In genomic region chr14:50895985-50896746, GRCm38 (mm10) we compare ENCODE assay signal across 8 mouse cellular contexts. TPM values are rescaled to one million over a fixed set of nuclear protein-coding genes. Genes with fewer than 3 reads are reported as not detected.
DNase-seq lines count a peak whose midpoint lies in the region; ATAC-seq lines count a peak whose summit lies in the region.

No protein-coding gene starts in this region.

- peaks cover 9% of the 10 kb centered on the region for H3K4me1 ChIP-seq in embryonic facial prominence, embryonic 12.5 days
- H3K4me1 ChIP-seq in heart, embryonic 10.5 days = peaks cover 14% of the 10 kb centered on the region
- no peaks in the 10 kb centered on the region for H3K4me1 ChIP-seq in kidney, embryonic 14.5 days (ENCODE audit: control insufficient read depth, insufficient read depth, low read length)
- peaks cover 16% of the 10 kb centered on the region for H3K4me1 ChIP-seq in midbrain, embryonic 15.5 days

- no peak overlapping the region for H3K27ac ChIP-seq in embryonic facial prominence, embryonic 12.5 days
- H3K27ac ChIP-seq in heart, embryonic 10.5 days = 0 out of 2 replicates have a peak overlapping the region, but pooled peaks have one; percentile 36
- H3K27ac ChIP-seq in kidney, embryonic 14.5 days (ENCODE audit: low read depth, low read length) = no peak overlapping the region
- peak overlapping the region; percentile 32; the same call in 1 of the 2 replicates for H3K27ac ChIP-seq in midbrain, embryonic 15.5 days

- no peaks in the 10 kb centered on the region for H3K9me3 ChIP-seq in embryonic facial prominence, embryonic 12.5 days
- H3K9me3 ChIP-seq in heart, embryonic 10.5 days = no peaks in the 10 kb centered on the region
- no peaks in the 10 kb centered on the region for H3K9me3 ChIP-seq in kidney, embryonic 14.5 days (ENCODE audit: control insufficient read depth, low read length)
- no peaks in the 10 kb centered on the region for H3K9me3 ChIP-seq in midbrain, embryonic 15.5 days

- DNase-seq in frontal cortex, postnatal 25 days (ENCODE audit: low spot score in 2 of 2) = peak; percentile 14 to 18
- DNase-seq in frontal cortex, postnatal 14 days (ENCODE audit: low spot score in 2 of 2) = no peak
- no peak for DNase-seq in heart, embryonic 10.5 days (ENCODE audit: low spot score)
- DNase-seq in liver = peak; percentile 15
- DNase-seq in urinary bladder, adult 2 months (ENCODE audit: low spot score) = peak; percentile 35

- peaks cover 14% of the 10 kb centered on the region for H3K27me3 ChIP-seq in embryonic facial prominence, embryonic 12.5 days
- peaks cover 39% of the 10 kb centered on the region for H3K27me3 ChIP-seq in heart, embryonic 10.5 days (ENCODE audit: insufficient read depth, poor library complexity, severe bottlenecking)
- H3K27me3 ChIP-seq in kidney, embryonic 14.5 days (ENCODE audit: control insufficient read depth, insufficient read depth, low read length) = peaks cover 8% of the 10 kb centered on the region
- H3K27me3 ChIP-seq in midbrain, embryonic 15.5 days (replicated peaks) = 0 out of 2 replicates have a peak, but pooled peaks cover 2% of the 10 kb centered on the region

- 16% methylated on average over 19 of the region's 19 CpGs for WGBS in embryonic facial prominence, embryonic 12.5 days
- WGBS in heart, embryonic 10.5 days = 17% methylated on average over 19 of the region's 19 CpGs
- WGBS in kidney, embryonic 14.5 days = 9% methylated on average over 19 of the region's 19 CpGs
- 16% methylated on average over 19 of the region's 19 CpGs for WGBS in midbrain, embryonic 15.5 days

- peak overlapping the region; percentile 84 for H3K4me2 ChIP-seq in embryonic facial prominence, embryonic 12.5 days (replicated peaks)
- H3K4me2 ChIP-seq in kidney, embryonic 14.5 days (replicated peaks; ENCODE audit: low read depth, low read length) = peak overlapping the region; percentile 90
- H3K4me2 ChIP-seq in midbrain, embryonic 15.5 days = peak overlapping the region; percentile 92

- peak overlapping the region; percentile 43 for H3K4me3 ChIP-seq in embryonic facial prominence, embryonic 12.5 days
- peak overlapping the region; percentile 62 for H3K4me3 ChIP-seq in heart, embryonic 10.5 days
- peak overlapping the region; percentile 42 for H3K4me3 ChIP-seq in kidney, embryonic 14.5 days (ENCODE audit: low read length)
- peak overlapping the region; percentile 58 for H3K4me3 ChIP-seq in midbrain, embryonic 15.5 days

- no peaks in the 10 kb centered on the region for H3K36me3 ChIP-seq in embryonic facial prominence, embryonic 12.5 days
- H3K36me3 ChIP-seq in heart, embryonic 10.5 days = no peaks in the 10 kb centered on the region
- no peaks in the 10 kb centered on the region for H3K36me3 ChIP-seq in kidney, embryonic 14.5 days (ENCODE audit: control insufficient read depth, insufficient read depth, low read length)
- no peaks in the 10 kb centered on the region for H3K36me3 ChIP-seq in midbrain, embryonic 15.5 days (replicated peaks)

- peak overlapping the region; percentile 59 for H3K9ac ChIP-seq in embryonic facial prominence, embryonic 12.5 days
- H3K9ac ChIP-seq in kidney, embryonic 14.5 days (ENCODE audit: low read depth, low read length) = peak overlapping the region; percentile 42
- H3K9ac ChIP-seq in midbrain, embryonic 15.5 days = peak overlapping the region; percentile 69

- ATAC-seq in embryonic facial prominence, embryonic 12.5 days (ENCODE audit: insufficient number of reproducible peaks, insufficient read depth, low FRiP score, low TSS enrichment) = no peak; the same call in 1 of the 2 replicates
- peak; percentile 53; the same call in 1 of the 2 replicates for ATAC-seq in kidney, embryonic 14.5 days (ENCODE audit: low FRiP score, low TSS enrichment)
- peak; percentile 64 for ATAC-seq in midbrain, embryonic 15.5 days (replicated peaks)

RNA-seq across cellular contexts. Expression of gene Klhl33, which starts 1.1 kb away (rescaled TPM):
- 0.22 and 0.46 TPM in 2 replicates for polyA plus RNA-seq in embryonic facial prominence, embryonic 12.5 days (2016; fragmentation: Nextera tagmentation; extraction: Ambion mirVana)
- 0.19 TPM in 1 of 2 replicates, not detected in the other for polyA plus RNA-seq in heart, embryonic 10.5 days (2016; fragmentation: Nextera tagmentation; extraction: Ambion mirVana)
- polyA plus RNA-seq in kidney, embryonic 14.5 days (2014; fragmentation: Nextera tagmentation; extraction: Ambion mirVana) = 0.11 and 0.20 TPM in 2 replicates
- polyA plus RNA-seq in midbrain, embryonic 15.5 days (2015; fragmentation: Nextera tagmentation; extraction: Ambion mirVana) = 1.8 and 2.1 TPM in 2 replicates
- 1.7 and 2.5 TPM in 2 replicates for polyA plus RNA-seq in urinary bladder, adult 2 months (2012; rRNA removed)

RNA-seq across cellular contexts. Expression of gene Tep1, which starts 25.8 kb away (rescaled TPM):
- polyA plus RNA-seq in embryonic facial prominence, embryonic 12.5 days (2016; fragmentation: Nextera tagmentation; extraction: Ambion mirVana) = 3.5 and 5.7 TPM in 2 replicates
- 4.6 and 6.2 TPM in 2 replicates for polyA plus RNA-seq in heart, embryonic 10.5 days (2016; fragmentation: Nextera tagmentation; extraction: Ambion mirVana)
- polyA plus RNA-seq in kidney, embryonic 14.5 days (2014; fragmentation: Nextera tagmentation; extraction: Ambion mirVana) = 10.3 and 10.6 TPM in 2 replicates
- polyA plus RNA-seq in midbrain, embryonic 15.5 days (2015; fragmentation: Nextera tagmentation; extraction: Ambion mirVana) = 2.0 and 2.6 TPM in 2 replicates
- 25.3 and 29.5 TPM in 2 replicates for polyA plus RNA-seq in urinary bladder, adult 2 months (2012; rRNA removed)

RNA-seq across cellular contexts. Expression of gene Osgep, which starts 28.5 kb away (rescaled TPM):
- polyA plus RNA-seq in embryonic facial prominence, embryonic 12.5 days (2016; fragmentation: Nextera tagmentation; extraction: Ambion mirVana) = 162 and 166 TPM in 2 replicates
- polyA plus RNA-seq in heart, embryonic 10.5 days (2016; fragmentation: Nextera tagmentation; extraction: Ambion mirVana) = 132 and 145 TPM in 2 replicates
- polyA plus RNA-seq in kidney, embryonic 14.5 days (2014; fragmentation: Nextera tagmentation; extraction: Ambion mirVana) = 168 and 198 TPM in 2 replicates
- polyA plus RNA-seq in midbrain, embryonic 15.5 days (2015; fragmentation: Nextera tagmentation; extraction: Ambion mirVana) = 104 and 116 TPM in 2 replicates
- 75.6 and 84.0 TPM in 2 replicates for polyA plus RNA-seq in urinary bladder, adult 2 months (2012; rRNA removed)

RNA-seq across cellular contexts. Expression of gene Apex1, which starts 28.6 kb away (rescaled TPM):
- polyA plus RNA-seq in embryonic facial prominence, embryonic 12.5 days (2016; fragmentation: Nextera tagmentation; extraction: Ambion mirVana) = 320 and 335 TPM in 2 replicates
- polyA plus RNA-seq in heart, embryonic 10.5 days (2016; fragmentation: Nextera tagmentation; extraction: Ambion mirVana) = 220 and 306 TPM in 2 replicates
- polyA plus RNA-seq in kidney, embryonic 14.5 days (2014; fragmentation: Nextera tagmentation; extraction: Ambion mirVana) = 354 and 419 TPM in 2 replicates
- 190 and 191 TPM in 2 replicates for polyA plus RNA-seq in midbrain, embryonic 15.5 days (2015; fragmentation: Nextera tagmentation; extraction: Ambion mirVana)
- 56.6 and 59.1 TPM in 2 replicates for polyA plus RNA-seq in urinary bladder, adult 2 months (2012; rRNA removed)

RNA-seq across cellular contexts. Expression of gene Pip4p1, which starts 34.5 kb away (rescaled TPM):
- polyA plus RNA-seq in embryonic facial prominence, embryonic 12.5 days (2016; fragmentation: Nextera tagmentation; extraction: Ambion mirVana) = 54.5 and 57.6 TPM in 2 replicates
- polyA plus RNA-seq in heart, embryonic 10.5 days (2016; fragmentation: Nextera tagmentation; extraction: Ambion mirVana) = 36.1 and 44.7 TPM in 2 replicates
- polyA plus RNA-seq in kidney, embryonic 14.5 days (2014; fragmentation: Nextera tagmentation; extraction: Ambion mirVana) = 40.1 and 63.0 TPM in 2 replicates
- 101 and 111 TPM in 2 replicates for polyA plus RNA-seq in midbrain, embryonic 15.5 days (2015; fragmentation: Nextera tagmentation; extraction: Ambion mirVana)
- polyA plus RNA-seq in urinary bladder, adult 2 months (2012; rRNA removed) = 79.4 and 104 TPM in 2 replicates

Comparison
In these comparisons a context has a peak if more than half of its experiments do, and no peak if none do; other contexts are left out.
1. DNase-seq: peak in frontal cortex, postnatal 25 days (2 of 2), liver (single experiment) and urinary bladder, adult 2 months (single experiment); none in frontal cortex, postnatal 14 days (0 of 2) and heart, embryonic 10.5 days (single experiment).
2. H3K27ac ChIP-seq: peak in heart, embryonic 10.5 days (single experiment) and midbrain, embryonic 15.5 days (single experiment); none in embryonic facial prominence, embryonic 12.5 days (single experiment) and kidney, embryonic 14.5 days (single experiment).
3. Peak in every context shown above with its lines, with median percentiles within 50 percentile points of each other: H3K4me2 ChIP-seq, H3K4me3 ChIP-seq and H3K9ac ChIP-seq.